Mouse (Mus musculus) CH12.LX (cell line): ENCODE measurements at regions not wholly inside any gene's neighbourhood (a gene's known extent, or its start where the extent isn't known, plus 50 kb on each side); places are given as distances from the start of the nearest gene placed in this dataset.

ENCODE experiments used
- KAT2A ChIP-seq: IDR thresholded peaks from 2 replicates; pipeline ENCODE4 v1.6.1; 2012; ENCODE audit warnings: low read length, improper control_type of control experiment, inconsistent platforms; ENCODE audit not compliant: insufficient replicate concordance
- USF1 ChIP-seq: IDR thresholded peaks from 2 replicates; pipeline ENCODE4 v1.6.1; 2014; ENCODE audit warnings: low read depth, mild to moderate bottlenecking, inconsistent platforms, low read length, improper control_type of control experiment

DNA sequence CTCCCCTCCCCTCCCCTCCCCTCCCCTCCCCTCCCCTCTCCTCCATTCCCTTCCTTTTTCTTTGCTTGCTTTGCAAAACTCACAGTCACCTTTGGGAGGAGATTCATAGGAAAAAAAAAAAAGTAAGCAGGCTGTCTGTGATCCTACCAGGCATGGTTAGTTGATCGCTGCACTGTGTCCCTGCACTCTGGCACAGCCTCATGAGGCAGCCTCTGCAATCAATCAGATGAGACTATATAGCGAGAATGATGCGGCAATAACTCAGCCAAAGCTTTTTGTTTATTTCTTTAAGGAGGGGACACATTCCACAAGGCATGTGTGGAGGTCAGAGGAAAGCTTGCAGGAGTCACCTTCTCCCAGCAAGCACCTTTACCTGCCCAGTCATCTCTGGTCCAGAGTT lies 80.7 kb upstream of the Gas1 start:
- TF ChIP-seq KAT2A, result no peak
- no peak for TF ChIP-seq USF1
